Mouse (Mus musculus) heart, embryonic 14.5 days (tissue): ENCODE measurements at regions not wholly inside any gene's neighbourhood (a gene's known extent, or its start where the extent isn't known, plus 50 kb on each side); places are given as distances from the start of the nearest gene placed in this dataset.

Source experiments
- ATAC-seq: fragments of 200-750 bp; cut with Nextera tagmentation; 2 replicates; pipeline ENCODE4 v1.8.0; 2017; ENCODE audit warnings: low read depth, moderate TSS enrichment; ENCODE audit not compliant: insufficient number of reproducible peaks, insufficient read depth, low FRiP score
- H3K27ac ChIP-seq, 2 experiments: fragments of 200-500 bp in 1 of 2; fragments of 300-500 bp in 1 of 2; sonication (generic) in 1 of 2; replicated peaks in 1 of 2; 2 replicates each; pipeline ENCODE4 v1.5.1; 2012 to 2014; ENCODE audit warnings: low read depth in 2 of 2, low read length in 2 of 2, control low read depth in 1 of 2, mild to moderate bottlenecking in 1 of 2, mixed read lengths in 1 of 2; ENCODE audit not compliant: control insufficient read depth in 1 of 2, insufficient read depth in 1 of 2
- H3K27me3 ChIP-seq: fragments of 300-500 bp; sonication (generic); 2 replicates; pipeline ENCODE4 v1.6.1; 2014; ENCODE audit warnings: mild to moderate bottlenecking, low read length, control low read depth; ENCODE audit not compliant: control insufficient read depth, insufficient read depth
- H3K36me3 ChIP-seq: fragments of 300-500 bp; sonication (generic); 2 replicates; pipeline ENCODE4 v1.6.1; 2014; ENCODE audit warnings: mild to moderate bottlenecking, control low read depth, low read length, mixed read lengths; ENCODE audit not compliant: control insufficient read depth, insufficient read depth
- H3K4me1 ChIP-seq, 2 experiments: fragments of 200-500 bp in 1 of 2; fragments of 300-500 bp in 1 of 2; sonication (generic) in 1 of 2; 2 replicates each; pipeline ENCODE4 v1.6.1; 2012 to 2014; ENCODE audit warnings: low read length in 2 of 2, control low read depth in 1 of 2, mixed read lengths in 1 of 2; ENCODE audit not compliant: control insufficient read depth in 2 of 2, insufficient read depth in 2 of 2
- H3K4me2 ChIP-seq: fragments of 300-500 bp; sonication (generic); 2 replicates; pipeline ENCODE4 v1.6.1; 2014; ENCODE audit warnings: mild to moderate bottlenecking, low read length
- H3K4me3 ChIP-seq, 2 experiments: fragments of 200-500 bp in 1 of 2; fragments of 300-500 bp in 1 of 2; sonication (generic) in 1 of 2; 2 replicates each; pipeline ENCODE4 v1.5.1; 2012 to 2014; ENCODE audit warnings: low read length in 2 of 2, mild to moderate bottlenecking in 2 of 2, control low read depth in 1 of 2, low read depth in 1 of 2, moderate library complexity in 1 of 2; ENCODE audit not compliant: control insufficient read depth in 1 of 2, insufficient read depth in 1 of 2
- H3K9ac ChIP-seq: fragments of 300-500 bp; sonication (generic); 2 replicates; pipeline ENCODE4 v1.6.1; 2014; ENCODE audit warnings: mild to moderate bottlenecking, low read length
- H3K9me3 ChIP-seq: fragments of 300-500 bp; sonication (generic); 2 replicates; pipeline ENCODE4 v1.6.1; 2016; ENCODE audit warnings: low read length, control low read depth; ENCODE audit not compliant: control insufficient read depth
- WGBS: fragments of 180-500 bp; shearing (Covaris S2); extraction: QIAGEN DNeasy Blood & Tissue Kit; methylation state at CpG from one replicate; pipeline ENCODE4 v1.1.7; 2014; 5-methylcytosine and 5-hydroxymethylcytosine counted together

- H3K27ac ChIP-seq, result no peak overlapping the region
- no peaks in the 10 kb centered on the region for H3K4me1 ChIP-seq
- no peak for ATAC-seq
- H3K9ac ChIP-seq, result no peak overlapping the region
- no peaks in the 10 kb centered on the region for H3K36me3 ChIP-seq
- no peak overlapping the region for H3K4me2 ChIP-seq
- H3K27me3 ChIP-seq, result no peaks in the 10 kb centered on the region
- 34% methylated on average over 3 of the region's 3 CpGs for WGBS
- no peaks in the 10 kb centered on the region for H3K9me3 ChIP-seq
- no peak overlapping the region for H3K4me3 ChIP-seq
These were observed 161.0 kb upstream of the Samsn1 start for GRCm38 (mm10) chr16:76183105-76183504.

- WGBS, result 90% methylated on average over 3 of the region's 3 CpGs
- H3K27ac ChIP-seq, result no peak overlapping the region
- ATAC-seq, result no peak
These were observed 159.5 kb upstream of the Samsn1 start for GRCm38 (mm10) chr16:76181596-76181995.

GRCm38 (mm10) chr16:76167651-76168050, 145.6 kb upstream of the Samsn1 start:
- ATAC-seq, result no peak
- Histone ChIP-seq H3K27me3 (no peaks in the 10 kb centered on the region), H3K4me2 (no peak overlapping the region), H3K4me1 (no peaks in the 10 kb centered on the region), H3K27ac (no peak overlapping the region), H3K36me3 (no peaks in the 10 kb centered on the region), H3K9me3 (no peaks in the 10 kb centered on the region), H3K9ac (no peak overlapping the region), H3K4me3 (no peak overlapping the region)
- 63% methylated on average over 2 of the region's 2 CpGs for WGBS

More at GRCm38 (mm10) chr16:76181596-76181995, 159.5 kb upstream of the Samsn1 start:
- no peaks in the 10 kb centered on the region for H3K27me3 ChIP-seq
- no peaks in the 10 kb centered on the region for H3K9me3 ChIP-seq
- no peak overlapping the region for H3K9ac ChIP-seq
- H3K36me3 ChIP-seq, result no peaks in the 10 kb centered on the region
- no peaks in the 10 kb centered on the region for H3K4me1 ChIP-seq
- H3K4me3 ChIP-seq, result no peak overlapping the region
- no peak overlapping the region for H3K4me2 ChIP-seq

GRCm38 (mm10) chr16:76160879-76161278, 138.8 kb upstream of the Samsn1 start:
- Histone ChIP-seq H3K9me3 (no peaks in the 10 kb centered on the region), H3K4me2 (no peak overlapping the region), H3K27ac (no peak overlapping the region), H3K36me3 (no peaks in the 10 kb centered on the region), H3K4me3 (no peak overlapping the region), H3K4me1 (no peaks in the 10 kb centered on the region), H3K27me3 (no peaks in the 10 kb centered on the region), H3K9ac (no peak overlapping the region)
- WGBS, result 83% methylated on average over 5 of the region's 5 CpGs
- no peak for ATAC-seq

- Histone ChIP-seq H3K9ac (no peak overlapping the region), H3K9me3 (no peaks in the 10 kb centered on the region), H3K4me2 (no peak overlapping the region), H3K27ac (no peak overlapping the region), H3K4me3 (no peak overlapping the region), H3K4me1 (no peaks in the 10 kb centered on the region), H3K27me3 (no peaks in the 10 kb centered on the region), H3K36me3 (no peaks in the 10 kb centered on the region)
- 92% methylated on average over 7 of the region's 7 CpGs for WGBS
- no peak for ATAC-seq
These were observed 136.5 kb upstream of the Samsn1 start for GRCm38 (mm10) chr16:76158585-76158984.

- no peaks in the 10 kb centered on the region for H3K9me3 ChIP-seq
- H3K36me3 ChIP-seq, result no peaks in the 10 kb centered on the region
- H3K4me2 ChIP-seq, result no peak overlapping the region
- H3K4me3 ChIP-seq, result no peak overlapping the region
- no peak overlapping the region for H3K27ac ChIP-seq
- 80% methylated on average over 12 of the region's 12 CpGs for WGBS
- no peak for ATAC-seq
- no peaks in the 10 kb centered on the region for H3K4me1 ChIP-seq
- H3K27me3 ChIP-seq, result no peaks in the 10 kb centered on the region
- H3K9ac ChIP-seq, result no peak overlapping the region
These were observed 131.9 kb upstream of the Samsn1 start for GRCm38 (mm10) chr16:76153766-76154525.

- Histone ChIP-seq H3K4me3 (no peak overlapping the region), H3K9ac (no peak overlapping the region), H3K27me3 (no peaks in the 10 kb centered on the region), H3K9me3 (no peaks in the 10 kb centered on the region), H3K4me1 (no peaks in the 10 kb centered on the region), H3K27ac (no peak overlapping the region), H3K36me3 (no peaks in the 10 kb centered on the region), H3K4me2 (no peak overlapping the region)
- WGBS, result 71% methylated on average over 5 of the region's 5 CpGs
- no peak for ATAC-seq
These were observed 127.5 kb upstream of the Samsn1 start for GRCm38 (mm10) chr16:76149581-76149980.

- ATAC-seq, result no peak
- Histone ChIP-seq H3K9ac (no peak overlapping the region), H3K4me1 (no peaks in the 10 kb centered on the region), H3K36me3 (no peaks in the 10 kb centered on the region), H3K27ac (no peak overlapping the region), H3K4me2 (no peak overlapping the region), H3K9me3 (no peaks in the 10 kb centered on the region), H3K4me3 (no peak overlapping the region), H3K27me3 (no peaks in the 10 kb centered on the region)
- 68% methylated on average over 2 of the region's 2 CpGs for WGBS
These were observed 111.8 kb upstream of the Samsn1 start for GRCm38 (mm10) chr16:76133892-76134291.
